Mouse (Mus musculus): ENCODE results near the gene Vps13a.

DNA sequence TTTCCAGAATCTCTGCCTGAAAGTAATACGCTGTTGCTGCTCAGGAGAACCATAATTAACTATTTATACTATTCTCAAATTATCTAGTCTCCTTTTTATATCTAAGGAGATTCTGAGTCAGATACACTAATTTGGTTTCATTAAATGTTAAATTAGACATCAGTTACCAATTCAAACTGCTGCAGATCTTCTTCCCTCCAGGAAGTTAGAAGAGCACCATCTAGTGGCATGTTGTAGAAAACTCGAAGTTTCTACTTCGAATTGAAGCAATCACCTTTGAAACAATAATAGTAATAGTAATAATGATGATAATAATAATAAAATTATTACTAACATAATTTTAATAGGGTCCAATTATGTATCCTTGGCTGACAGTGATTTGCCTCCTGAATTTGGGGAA lies 4.1 kb upstream of the Vps13a start:
- no peak for TF ChIP-seq CTCF (IDR thresholded peaks at IDR 0.05; ENCODE audit: insufficient read depth, low read length)
- no peak for TF ChIP-seq POLR2A (IDR thresholded peaks at IDR 0.05; ENCODE audit: borderline replicate concordance, extremely low read depth, low read depth, low read length)
